Mouse (Mus musculus) myocyte (in vitro differentiated cells): Measurements from ENCODE around the gene Adgrv1. TPM values are rescaled to one million over a fixed set of nuclear protein-coding genes. Genes with fewer than 3 reads are reported as not detected.

Source experiments
- H3K27me3 ChIP-seq: one replicate; pipeline ENCODE4 v1.6.1; 2011; ENCODE audit not compliant: control insufficient read depth, insufficient read depth, insufficient read length
- H3K36me3 ChIP-seq: one replicate; pipeline ENCODE4 v1.6.1; 2011; ENCODE audit not compliant: control insufficient read depth, insufficient read depth
- H3K4me2 ChIP-seq: one replicate; pipeline ENCODE4 v1.6.1; 2011; ENCODE audit warnings: low read depth, control low read depth
- H3K4me3 ChIP-seq: one replicate; pipeline ENCODE4 v1.5.1; 2011; ENCODE audit warnings: mild to moderate bottlenecking, control low read depth, moderate library complexity
- H3K79me2 ChIP-seq: one replicate; pipeline ENCODE4 v1.6.1; 2011; ENCODE audit not compliant: control insufficient read depth, insufficient read depth
- H3ac ChIP-seq: one replicate; pipeline ENCODE4 v1.6.1; 2011; ENCODE audit not compliant: control insufficient read depth, insufficient read length
- CEBPB ChIP-seq: IDR thresholded peaks from 2 replicates; pipeline ENCODE4 v1.6.1; 2011; ENCODE audit warnings: mild to moderate bottlenecking, moderate library complexity; ENCODE audit not compliant: poor library complexity, insufficient read depth, severe bottlenecking
- E2F4 ChIP-seq: IDR thresholded peaks from one replicate; pipeline ENCODE4 v1.6.1; 2011; ENCODE audit warnings: mild to moderate bottlenecking, control low read depth, moderate library complexity; ENCODE audit not compliant: insufficient read depth
- MAX ChIP-seq: IDR thresholded peaks from one replicate; pipeline ENCODE4 v1.6.1; 2011; ENCODE audit warnings: low read depth, mild to moderate bottlenecking, control low read depth
- MYOD1 ChIP-seq, 3 experiments: IDR thresholded peaks; one replicate each; pipeline ENCODE4 v1.6.1; 2011; ENCODE audit warnings: control low read depth in 2 of 3, low read depth in 2 of 3, mild to moderate bottlenecking in 2 of 3, moderate library complexity in 1 of 3; ENCODE audit not compliant: insufficient read length in 2 of 3, control insufficient read depth in 1 of 3
- MYOG ChIP-seq, 3 experiments: IDR thresholded peaks; one replicate each; pipeline ENCODE4 v1.6.1; 2011; ENCODE audit warnings: control low read depth in 2 of 3, low read depth in 2 of 3, mild to moderate bottlenecking in 2 of 3; ENCODE audit not compliant: insufficient read length in 2 of 3, control insufficient read depth in 1 of 3, insufficient read depth in 1 of 3
- POLR2A ChIP-seq: IDR thresholded peaks from one replicate; pipeline ENCODE4 v1.6.1; 2011; ENCODE audit warnings: low read depth, mild to moderate bottlenecking, control low read depth, moderate library complexity; ENCODE audit not compliant: insufficient read length
- POLR2AphosphoS2 ChIP-seq: IDR thresholded peaks from one replicate; pipeline ENCODE4 v1.6.1; 2011; ENCODE audit warnings: low read depth, control low read depth; ENCODE audit not compliant: insufficient read length
- REST ChIP-seq: IDR thresholded peaks from one replicate; pipeline ENCODE4 v1.6.1; 2011; ENCODE audit warnings: mild to moderate bottlenecking, control low read depth, moderate library complexity; ENCODE audit not compliant: insufficient read depth, insufficient read length
- SRF ChIP-seq: IDR thresholded peaks from one replicate; pipeline ENCODE4 v1.6.1; 2011; ENCODE audit warnings: low read depth; ENCODE audit not compliant: control insufficient read depth, insufficient read length
- TCF12 ChIP-seq: IDR thresholded peaks from one replicate; pipeline ENCODE4 v1.6.1; 2011; ENCODE audit warnings: mild to moderate bottlenecking, control low read depth; ENCODE audit not compliant: poor library complexity, insufficient read depth, severe bottlenecking
- TCF3 ChIP-seq: IDR thresholded peaks from one replicate; pipeline ENCODE4 v1.6.1; 2011; ENCODE audit warnings: low read depth, control low read depth; ENCODE audit not compliant: insufficient read length
- USF1 ChIP-seq: IDR thresholded peaks from one replicate; pipeline ENCODE4 v1.6.1; 2011; ENCODE audit warnings: low read depth, mild to moderate bottlenecking, control low read depth, moderate library complexity
- polyA plus RNA-seq: library from polyadenylated mRNA; unstranded; fragments of >200 nt; fragmentation: generic; extraction: Trizol; gene quantifications from one replicate; pipeline ENCODE4 v1.2.1, GENCODE M21; 2012; ENCODE audit warnings: missing spikeins

The Adgrv1 gene
- polyA plus RNA-seq, 1 experiment, result 0.04 TPM

DNA sequence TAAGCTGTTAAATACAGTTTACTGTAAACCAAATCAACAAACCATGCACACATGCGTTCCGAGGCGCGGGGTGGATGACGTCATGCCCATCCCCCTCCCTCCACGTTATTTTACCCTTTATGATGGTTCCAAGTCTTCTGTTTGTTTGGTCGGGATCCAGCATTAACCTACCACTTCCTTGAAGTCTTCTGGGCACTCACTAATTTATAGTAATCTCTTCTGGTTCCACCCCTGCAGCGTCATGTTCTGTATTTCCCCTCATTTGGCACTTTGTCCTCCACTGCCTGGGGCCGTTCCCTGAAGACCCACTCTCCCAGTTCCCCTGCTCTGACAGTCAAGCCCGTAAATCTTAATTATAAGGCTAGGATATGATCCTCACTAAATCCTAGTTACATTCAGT lies 497.0 kb downstream of the Adgrv1 start:
- H3K4me2 ChIP-seq, result no peak overlapping the region
- TF ChIP-seq TCF3 (no peak), CEBPB (no peak), MAX (no peak), POLR2AphosphoS2 (no peak)

DNA sequence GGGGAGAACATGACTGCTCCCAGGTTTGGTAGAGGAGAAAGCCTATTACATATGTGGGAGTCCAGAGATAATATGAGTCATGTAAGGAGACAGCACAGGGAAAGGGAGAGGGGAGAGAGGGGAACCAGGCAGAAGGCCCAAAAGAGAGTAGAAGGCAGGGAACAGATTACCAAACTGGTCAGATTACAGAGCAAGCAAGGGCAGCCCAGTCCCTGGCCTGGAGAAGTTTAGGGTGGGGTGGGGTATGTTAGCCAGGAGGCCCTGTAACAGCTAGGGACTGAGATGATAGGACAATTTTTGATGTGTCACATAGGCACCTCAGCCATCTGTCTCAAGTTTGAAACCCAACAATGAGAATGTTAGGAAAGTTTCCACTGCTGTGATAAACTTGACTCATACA lies 498.5 kb downstream of the Adgrv1 start:
- H3K4me2 ChIP-seq, result no peak overlapping the region
- no peaks in the 10 kb centered on the region for H3K36me3 ChIP-seq
- H3K27me3 ChIP-seq, result no peaks in the 10 kb centered on the region
- no peaks in the 10 kb centered on the region for H3K79me2 ChIP-seq
- TF ChIP-seq USF1, result no peak
- no peak overlapping the region for H3K4me3 ChIP-seq
- no peak overlapping the region for H3ac ChIP-seq

More for the DNA sequence above, 497.0 kb downstream of the Adgrv1 start:
- H3ac ChIP-seq, result no peak overlapping the region
- H3K27me3 ChIP-seq, result no peaks in the 10 kb centered on the region
- H3K79me2 ChIP-seq, result no peaks in the 10 kb centered on the region
- H3K36me3 ChIP-seq, result no peaks in the 10 kb centered on the region
- H3K4me3 ChIP-seq, result no peak overlapping the region

DNA sequence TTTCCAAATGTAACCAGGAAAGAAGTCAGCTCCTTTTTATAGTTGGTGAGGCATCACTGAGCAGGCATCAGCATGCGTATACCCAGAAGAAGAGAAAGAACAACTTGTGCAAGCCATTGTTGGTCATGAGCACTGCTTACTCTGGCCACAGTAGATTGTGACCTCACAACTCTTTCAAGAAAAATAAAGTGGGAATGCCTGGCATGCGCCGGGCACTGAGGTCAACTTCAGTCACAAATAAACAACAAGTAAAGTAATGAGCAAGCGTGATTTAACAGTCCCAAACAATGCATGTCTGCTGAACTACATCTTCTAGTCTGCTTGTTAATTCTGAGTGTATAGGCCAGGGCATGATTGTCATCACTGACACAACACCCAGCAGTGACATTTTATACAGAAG lies 499.6 kb downstream of the Adgrv1 start:
- TF ChIP-seq E2F4, result no peak
- Histone ChIP-seq H3K4me3 (no peak overlapping the region), H3K27me3 (no peaks in the 10 kb centered on the region), H3K79me2 (no peaks in the 10 kb centered on the region), H3K36me3 (no peaks in the 10 kb centered on the region), H3ac (no peak overlapping the region), H3K4me2 (no peak overlapping the region)

DNA sequence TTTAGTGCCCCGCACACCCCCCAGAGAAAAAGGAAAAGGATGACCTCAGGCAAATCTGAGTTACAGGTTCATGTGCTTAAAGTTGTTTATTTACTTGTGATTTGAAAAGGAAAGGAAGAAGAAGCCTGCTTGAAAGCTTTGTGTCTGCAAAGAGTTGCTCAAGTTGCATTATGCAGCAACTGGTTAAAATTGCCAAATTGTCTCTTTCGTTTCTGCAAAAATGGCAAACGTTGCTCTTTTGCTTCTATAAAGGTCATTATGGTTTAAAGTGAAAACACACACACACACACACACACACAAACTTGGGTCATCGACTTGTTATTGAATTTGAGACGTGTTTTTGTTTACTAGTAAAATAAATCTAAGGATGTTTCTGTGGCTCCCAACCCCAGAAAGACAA lies 500.3 kb downstream of the Adgrv1 start:
- Histone ChIP-seq H3K27me3 (no peaks in the 10 kb centered on the region), H3K36me3 (no peaks in the 10 kb centered on the region), H3K4me3 (no peak overlapping the region), H3K79me2 (no peaks in the 10 kb centered on the region), H3K4me2 (no peak overlapping the region), H3ac (no peak overlapping the region)
- no peak for TF ChIP-seq USF1
- TF ChIP-seq MYOD1 (IDR thresholded peaks at IDR 0.05; ENCODE audit: control insufficient read depth in 1 of 3, insufficient read length in 2 of 3, low read depth in 2 of 3), result no peak

DNA sequence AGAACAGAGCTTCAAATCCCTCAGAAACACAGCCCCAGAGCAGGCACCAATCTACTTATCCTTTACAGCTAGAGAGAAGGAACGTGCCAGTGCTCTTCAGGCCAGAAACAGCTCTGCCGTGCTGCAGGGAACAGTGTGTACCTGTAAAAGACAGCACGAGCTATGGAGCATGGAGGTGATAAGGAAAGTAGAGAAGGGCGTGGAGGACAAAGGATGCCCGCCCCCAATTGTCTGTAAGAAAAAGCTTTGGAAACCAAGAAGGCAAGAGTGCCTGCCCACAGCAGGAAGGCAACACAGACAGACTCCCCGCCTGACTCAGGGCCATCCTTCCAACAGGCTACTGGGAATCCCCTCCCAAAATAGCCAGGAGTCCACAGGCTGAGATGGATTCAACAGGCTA lies 501.1 kb downstream of the Adgrv1 start:
- TF ChIP-seq E2F4 (no peak), POLR2AphosphoS2 (no peak), MAX (no peak), TCF3 (no peak), MYOD1 (IDR thresholded peaks at IDR 0.05; ENCODE audit: control insufficient read depth in 1 of 3, insufficient read length in 2 of 3, low read depth in 2 of 3) (no peak), USF1 (no peak), POLR2A (no peak), MYOG (IDR thresholded peaks at IDR 0.05; ENCODE audit: control insufficient read depth in 1 of 3, insufficient read depth in 1 of 3, insufficient read length in 2 of 3, low read depth in 2 of 3) (no peak), CEBPB (no peak), TCF12 (no peak), REST (no peak), SRF (no peak)

DNA sequence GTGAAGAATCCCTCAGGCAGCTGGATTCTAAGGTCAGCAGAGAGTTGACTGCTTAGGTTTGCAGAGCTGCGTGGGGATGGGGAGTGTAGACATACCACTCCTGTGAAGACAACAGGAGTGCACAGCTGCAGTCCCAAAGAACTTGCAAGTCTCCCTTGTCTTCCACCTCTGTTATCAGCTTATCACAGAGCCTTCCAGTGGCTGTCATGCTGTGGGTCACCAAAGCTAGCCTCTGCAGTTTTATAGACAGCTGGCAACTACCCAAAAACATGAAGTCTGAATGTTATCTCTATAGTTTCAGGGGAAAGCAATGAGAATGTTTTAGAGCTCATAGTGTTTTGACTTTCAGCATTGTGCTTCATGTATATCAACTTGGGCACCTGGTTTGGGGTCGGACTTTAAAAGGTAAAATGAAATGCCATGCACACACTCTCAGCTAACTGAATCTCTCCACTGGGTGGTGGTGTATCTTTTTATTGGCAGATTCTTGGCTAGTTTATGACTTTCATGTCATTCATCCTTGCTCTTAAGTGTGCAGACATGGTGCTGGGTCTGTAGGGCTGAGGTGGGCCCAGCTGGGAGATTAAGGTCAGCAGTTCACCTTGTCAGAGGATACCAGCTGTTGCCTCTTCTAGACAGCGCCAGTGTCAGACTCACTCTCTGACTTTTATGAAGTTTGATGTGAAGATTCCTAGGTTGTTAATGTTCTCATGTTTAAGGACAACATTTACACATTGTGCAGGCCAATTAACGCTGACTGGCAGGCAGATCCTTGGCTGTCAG lies 502.0 kb downstream of the Adgrv1 start:
- Histone ChIP-seq H3K79me2 (no peaks in the 10 kb centered on the region), H3K4me2 (no peak overlapping the region), H3K4me3 (no peak overlapping the region), H3ac (no peak overlapping the region), H3K36me3 (no peaks in the 10 kb centered on the region), H3K27me3 (no peaks in the 10 kb centered on the region)
- no peak for TF ChIP-seq POLR2AphosphoS2
- TF ChIP-seq MYOG (IDR thresholded peaks at IDR 0.05; ENCODE audit: control insufficient read depth in 1 of 3, insufficient read depth in 1 of 3, insufficient read length in 2 of 3, low read depth in 2 of 3), result no peak
- no peak for TF ChIP-seq USF1
- no peak for TF ChIP-seq TCF12
- TF ChIP-seq POLR2A, result no peak
- no peak for TF ChIP-seq MYOD1 (IDR thresholded peaks at IDR 0.05; ENCODE audit: control insufficient read depth in 1 of 3, insufficient read length in 2 of 3, low read depth in 2 of 3)
- no peak for TF ChIP-seq REST
- TF ChIP-seq TCF3, result no peak
- TF ChIP-seq E2F4, result no peak
- no peak for TF ChIP-seq CEBPB
- TF ChIP-seq SRF, result no peak
- no peak for TF ChIP-seq MAX

More for the DNA sequence above, 501.1 kb downstream of the Adgrv1 start:
- no peak overlapping the region for H3K4me3 ChIP-seq
- no peaks in the 10 kb centered on the region for H3K79me2 ChIP-seq
- no peaks in the 10 kb centered on the region for H3K36me3 ChIP-seq
- H3ac ChIP-seq, result no peak overlapping the region
- no peaks in the 10 kb centered on the region for H3K27me3 ChIP-seq
- no peak overlapping the region for H3K4me2 ChIP-seq
